Mouse (Mus musculus): Measurements from ENCODE around the gene Olfr804.

Gene Olfr804

GRCm38 (mm10) chr10:129702910-129703309 is at the start of gene Olfr804:
TSS of gene Olfr804 (plus strand) at chr10:129703210.
- in situ Hi-C loops (cut with MboI, MseI) = no loop called here

GRCm38 (mm10) chr10:129657394-129657793 is 45.6 kb upstream of the Olfr804 start, which contains the start of gene Olfr800:
TSS of gene Olfr800 (plus strand) at chr10:129657694.
- in situ Hi-C loops (cut with MboI, MseI) = no loop called here

- in situ Hi-C loops (cut with MboI, MseI) = no loop called here
These were observed 29.2 kb upstream of the Olfr804 start, which contains the start of gene Olfr801 for GRCm38 (mm10) chr10:129673765-129674164. TSS of gene Olfr801 (minus strand) at chr10:129673865.

GRCm38 (mm10) chr10:129688069-129688468 is 14.9 kb upstream of the Olfr804 start, which contains the start of gene Olfr802:
TSS of gene Olfr802 (minus strand) at chr10:129688169.
- in situ Hi-C loops (cut with MboI, MseI) = no loop called here

- in situ Hi-C loops (cut with MboI, MseI) = no loop called here
These were observed 8.8 kb upstream of the Olfr804 start, which contains the start of gene Olfr803 for GRCm38 (mm10) chr10:129694186-129694585. TSS of gene Olfr803 (minus strand) at chr10:129694286.

- in situ Hi-C loops (cut with MboI, MseI) = no loop called here
These were observed 26.3 kb downstream of the Olfr804 start, which contains the start of gene Olfr805 for GRCm38 (mm10) chr10:129729275-129729674. TSS of gene Olfr805 (minus strand) at chr10:129729375.

GRCm38 (mm10) chr10:129741821-129742220 is 38.8 kb downstream of the Olfr804 start, which contains the start of gene Olfr806:
TSS of gene Olfr806 (minus strand) at chr10:129741921.
- in situ Hi-C loops (cut with MboI, MseI) = no loop called here

GRCm38 (mm10) chr10:129757693-129758092 is 54.7 kb downstream of the Olfr804 start, which contains the start of gene Olfr807:
TSS of gene Olfr807 (minus strand) at chr10:129757793.
- in situ Hi-C loops (cut with MboI, MseI) = no loop called here
